Mouse (Mus musculus): ENCODE measurements around the gene Tnnt3. TPM values are rescaled to one million over a fixed set of nuclear protein-coding genes. Genes with fewer than 3 reads are reported as not detected.

Gene Tnnt3
- total RNA-seq, 2 experiments from 2014 or later: not detected

DNA sequence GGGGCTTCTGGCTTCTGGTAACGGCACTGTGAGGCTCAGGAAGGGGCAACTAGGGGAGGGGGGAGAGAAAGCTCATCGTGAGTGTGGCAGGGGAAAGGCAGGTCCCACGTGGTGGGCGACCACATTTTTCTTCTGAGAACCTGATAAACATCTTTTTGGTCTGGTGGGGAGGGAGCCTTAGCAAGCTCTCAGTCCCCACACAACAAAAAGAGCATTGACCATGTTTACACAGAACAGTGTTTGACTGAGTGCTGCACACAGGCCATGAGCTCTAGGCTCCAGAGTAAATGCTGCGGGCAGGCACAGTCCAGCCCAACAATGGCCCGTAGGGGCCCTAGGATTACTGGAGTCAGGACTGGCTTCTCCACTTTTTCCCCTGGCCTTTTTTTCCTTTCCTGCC, 40.1 kb downstream of the Tnnt3 start:
- no peak for DNase-seq (ENCODE audit: low spot score in 2 of 2)

DNA sequence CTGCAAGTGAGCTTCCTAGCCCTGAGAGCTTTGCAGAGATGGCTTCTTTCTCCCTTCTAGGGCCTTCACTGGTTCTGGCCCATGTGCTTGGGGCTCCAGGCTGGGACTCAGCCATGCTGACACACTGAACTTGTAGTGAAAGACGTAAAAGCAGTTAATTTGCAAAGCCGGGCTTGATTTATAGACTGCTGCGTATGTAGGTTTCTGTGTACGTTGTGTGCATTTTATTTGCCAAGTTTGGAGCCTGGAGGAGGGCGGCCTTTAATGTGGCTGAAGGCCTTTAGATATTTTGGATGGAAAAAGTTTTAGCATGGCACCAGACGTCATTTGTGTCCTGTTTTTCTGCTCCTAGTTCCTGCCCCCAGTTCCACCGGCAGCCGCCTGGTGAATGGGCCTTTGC, 41.2 kb downstream of the Tnnt3 start:
- no peak for DNase-seq (ENCODE audit: low spot score in 2 of 2)

DNA sequence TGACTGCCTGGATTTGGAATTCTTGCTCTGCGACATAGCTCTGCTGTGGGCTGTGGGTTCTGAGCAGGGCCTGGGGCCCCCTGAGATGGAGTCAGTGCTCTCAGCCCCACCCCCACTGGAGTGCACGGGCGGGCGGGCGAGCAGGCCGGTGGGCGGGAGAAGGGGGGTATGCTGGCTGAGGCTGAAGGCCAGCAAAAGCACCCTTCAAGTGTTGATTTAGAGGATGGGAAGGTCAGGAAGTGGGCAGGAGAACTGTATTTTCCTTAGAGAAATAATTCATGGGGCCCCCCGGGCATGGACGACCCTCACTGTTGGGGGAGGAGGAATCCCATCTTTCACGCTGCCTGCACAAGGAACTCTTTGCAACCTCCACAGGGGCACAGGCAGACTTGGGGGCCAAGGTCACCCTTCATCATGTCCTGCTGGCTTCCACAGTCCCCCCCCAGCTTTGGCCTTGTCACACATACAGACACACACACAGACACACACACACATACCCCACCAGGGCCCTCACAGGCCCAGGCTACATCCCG, 44.2 kb downstream of the Tnnt3 start:
- DNase-seq (ENCODE audit: low spot score in 2 of 2): no peak

DNA sequence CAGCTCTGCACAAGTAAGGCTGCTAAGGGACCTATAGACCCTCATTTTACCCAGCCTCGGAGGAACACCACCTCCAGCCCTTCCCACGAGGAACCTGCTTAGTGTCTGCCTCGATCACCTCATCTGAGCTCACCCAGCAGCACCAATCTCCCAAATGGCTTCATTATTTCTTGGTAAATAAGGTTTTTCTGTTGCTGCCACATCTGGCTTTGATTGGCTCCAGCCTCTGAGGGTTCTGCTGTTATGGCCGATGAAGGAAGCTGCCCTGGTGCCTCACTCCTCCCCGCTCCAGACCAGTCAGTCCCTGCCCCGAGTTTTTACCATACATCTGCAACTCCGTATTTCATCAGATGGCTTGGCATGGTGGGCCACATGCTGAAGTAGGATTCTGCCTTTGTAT, 47.3 kb downstream of the Tnnt3 start:
- DNase-seq (ENCODE audit: low spot score in 2 of 2): no peak

DNA sequence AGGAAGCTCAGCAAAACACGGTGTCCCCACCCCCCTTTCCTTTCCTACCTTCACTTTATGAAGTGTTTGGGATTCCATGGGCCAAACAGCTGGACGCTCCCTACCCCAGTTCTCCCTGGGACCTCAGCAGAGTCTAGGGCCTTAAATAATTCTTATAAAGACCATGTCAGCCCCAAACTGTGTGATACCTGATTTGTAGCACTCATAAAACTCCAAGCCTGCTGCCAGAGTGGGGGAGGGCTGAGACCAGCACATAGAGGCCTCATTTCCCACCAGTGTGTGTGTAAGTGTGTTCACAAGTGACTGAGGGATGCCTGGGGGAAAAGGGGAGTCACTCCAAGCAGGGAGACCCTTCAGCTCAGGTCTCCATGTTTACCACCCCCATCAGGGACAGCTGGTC, 49.2 kb downstream of the Tnnt3 start:
- no peak for DNase-seq (ENCODE audit: low spot score in 2 of 2)

GRCm38 (mm10) chr7:142548706-142549105, 50.1 kb downstream of the Tnnt3 start:
- DNase-seq (ENCODE audit: low spot score in 2 of 2): no peak

- DNase-seq (ENCODE audit: low spot score in 2 of 2): no peak
These were observed 51.5 kb downstream of the Tnnt3 start for GRCm38 (mm10) chr7:142549941-142550763.

DNA sequence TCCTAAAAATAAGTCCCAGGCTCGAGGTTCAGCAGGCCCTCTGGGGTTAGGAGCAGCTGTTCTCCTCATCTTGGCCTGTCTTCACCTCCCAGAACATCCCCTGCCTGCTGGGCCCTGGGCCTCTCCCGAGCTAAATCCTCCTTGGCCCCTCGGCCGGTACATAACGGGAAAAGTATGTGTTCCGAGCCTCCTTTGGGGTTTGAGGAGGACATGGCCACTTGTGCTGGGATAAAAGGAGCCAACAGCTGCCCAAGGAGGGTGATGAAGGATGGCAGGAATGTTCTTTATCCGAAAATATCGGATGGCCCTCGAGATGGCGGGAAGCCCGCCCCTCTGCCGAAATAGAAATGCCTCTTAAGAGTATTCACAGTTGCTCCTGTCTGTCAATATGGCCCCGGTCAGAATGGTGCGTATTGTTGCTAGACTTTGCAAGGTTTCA, 52.3 kb downstream of the Tnnt3 start:
- no peak for DNase-seq (ENCODE audit: low spot score in 2 of 2)

DNA sequence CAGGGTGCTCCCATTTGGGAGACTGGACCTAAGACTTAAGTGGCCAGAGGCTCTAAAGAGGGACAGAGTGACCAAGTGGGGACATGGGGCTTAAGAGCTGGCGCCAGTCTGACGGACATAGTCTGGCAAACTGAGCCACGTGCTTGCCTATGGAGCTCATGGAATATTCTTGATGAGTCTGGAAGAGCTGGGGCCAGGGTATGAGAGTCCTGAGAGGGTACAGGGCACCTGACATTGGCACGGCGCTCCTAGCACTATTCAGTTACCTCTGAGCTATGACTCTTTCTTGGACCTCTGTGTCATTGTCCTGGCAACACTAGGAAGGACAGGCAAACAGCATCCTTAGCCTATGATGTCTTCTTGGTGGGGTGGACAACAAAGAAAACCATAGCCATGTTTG, 53.1 kb downstream of the Tnnt3 start:
- DNase-seq (ENCODE audit: low spot score in 2 of 2): no peak

DNA sequence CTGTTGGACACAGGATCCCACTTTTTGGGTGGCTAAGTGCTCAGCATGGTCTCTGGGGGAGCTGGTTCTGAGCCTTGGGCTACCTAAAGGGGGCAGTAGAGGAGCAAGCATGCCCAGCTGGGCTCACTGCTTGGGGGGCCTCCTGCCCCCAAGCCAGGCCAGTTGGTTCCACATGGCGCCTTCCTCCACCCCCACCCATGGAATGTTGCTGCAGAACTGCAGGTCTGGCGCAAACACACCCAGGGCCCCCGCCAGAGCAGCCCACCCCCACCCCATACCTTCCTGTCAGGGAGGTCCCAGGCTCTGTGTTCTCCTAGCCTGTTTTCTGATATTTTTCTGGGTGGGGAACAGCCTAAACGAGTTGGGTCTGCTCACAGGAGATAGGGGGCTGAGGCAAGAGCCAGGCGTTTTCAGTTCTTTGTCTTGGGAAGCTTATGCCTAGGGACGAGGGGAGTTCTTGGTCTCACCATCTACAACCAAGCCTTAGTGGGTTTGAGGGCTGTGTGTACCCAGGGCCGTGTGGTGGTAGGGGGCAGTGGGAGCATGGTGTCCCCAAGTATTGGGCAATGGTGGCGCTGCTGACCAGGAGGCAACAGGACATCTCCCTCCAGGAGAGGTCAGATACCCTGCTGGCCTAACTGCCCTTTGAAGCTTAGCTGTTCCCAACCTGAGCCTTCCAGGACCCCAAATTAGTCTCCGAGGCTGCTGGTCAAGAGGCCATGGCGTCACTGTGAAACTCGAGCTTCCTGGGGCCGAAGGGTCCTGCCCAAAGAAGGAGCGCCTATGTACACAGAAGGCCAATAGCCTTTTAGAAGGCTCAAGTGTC, 54.2 kb downstream of the Tnnt3 start:
- DNase-seq (ENCODE audit: low spot score in 2 of 2): no peak

- no peak for DNase-seq (ENCODE audit: low spot score in 2 of 2)
These were observed 55.0 kb downstream of the Tnnt3 start for GRCm38 (mm10) chr7:142553417-142554335.

GRCm38 (mm10) chr7:142554625-142555024, 56.0 kb downstream of the Tnnt3 start:
- DNase-seq (ENCODE audit: low spot score in 2 of 2): no peak

DNA sequence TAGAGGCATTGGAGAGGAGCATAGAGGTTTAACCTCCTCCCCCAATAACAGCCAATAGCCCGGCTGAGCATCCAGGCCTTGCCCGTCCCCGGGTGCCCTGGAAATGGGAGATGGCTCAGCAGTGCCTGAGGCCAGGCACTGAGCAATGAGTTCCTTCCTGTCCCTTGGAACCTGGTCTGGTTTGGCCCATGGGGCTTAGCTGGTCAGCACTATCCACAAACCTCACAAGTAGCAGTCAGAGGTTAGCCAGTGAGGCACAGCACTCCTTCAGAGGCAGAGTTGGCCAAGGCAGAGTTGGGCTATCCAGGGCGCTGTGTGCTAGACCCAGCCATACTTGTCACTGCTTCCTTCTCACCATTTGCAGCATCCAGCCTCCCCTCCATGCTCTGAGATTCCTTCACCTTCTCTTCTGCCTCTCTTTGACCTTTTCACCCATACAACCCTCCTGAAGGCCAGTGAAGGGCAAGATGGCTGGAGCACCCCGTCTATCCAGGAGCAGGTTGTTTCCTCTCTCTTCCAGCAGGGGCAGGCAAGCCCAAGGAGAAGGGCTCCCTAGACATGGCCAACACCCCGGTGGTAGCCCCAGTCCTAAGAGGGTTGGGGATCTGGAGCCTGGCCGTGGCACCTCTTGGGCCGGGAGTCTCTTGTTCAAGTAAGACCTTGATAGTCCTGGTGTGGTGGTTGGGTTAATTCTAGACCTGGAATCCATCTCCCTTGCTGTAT, 56.9 kb downstream of the Tnnt3 start:
- DNase-seq (ENCODE audit: low spot score in 2 of 2): no peak

- no peak for DNase-seq (ENCODE audit: low spot score in 2 of 2)
These were observed 57.4 kb downstream of the Tnnt3 start for GRCm38 (mm10) chr7:142556089-142556476.

GRCm38 (mm10) chr7:142557696-142558095, 59.1 kb downstream of the Tnnt3 start:
- DNase-seq (ENCODE audit: low spot score in 2 of 2): no peak

DNA sequence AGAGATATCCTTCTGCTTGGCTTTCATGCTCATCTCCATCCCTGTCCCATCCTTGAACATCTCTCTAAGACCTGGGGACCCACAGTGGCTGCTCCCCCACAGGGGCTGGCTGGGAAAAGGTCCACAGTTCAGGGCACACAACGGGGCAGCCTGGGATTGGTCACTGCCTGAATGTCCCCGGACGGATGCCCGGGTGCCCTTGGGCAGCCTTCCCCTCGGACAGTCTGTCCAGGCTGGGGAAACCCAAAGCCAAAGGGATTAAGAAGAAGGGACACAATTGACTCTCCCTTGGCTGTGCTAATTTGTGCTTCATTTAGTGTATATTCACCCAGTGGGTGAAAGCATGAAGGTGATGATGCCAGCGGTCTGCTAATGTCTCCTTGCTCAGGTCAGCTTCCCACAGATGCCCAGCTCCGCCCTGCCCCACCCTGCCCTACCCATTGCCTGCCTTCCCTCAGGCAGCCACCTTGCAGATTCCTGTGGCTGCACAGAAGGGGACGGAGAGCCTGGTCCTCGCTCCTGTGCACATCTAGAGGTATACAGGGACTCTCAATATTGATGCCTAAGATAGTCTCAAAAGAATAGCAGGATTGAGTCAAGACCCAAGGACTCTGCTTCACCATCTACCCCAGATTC, 60.0 kb downstream of the Tnnt3 start:
- no peak for DNase-seq (ENCODE audit: low spot score in 2 of 2)

DNA sequence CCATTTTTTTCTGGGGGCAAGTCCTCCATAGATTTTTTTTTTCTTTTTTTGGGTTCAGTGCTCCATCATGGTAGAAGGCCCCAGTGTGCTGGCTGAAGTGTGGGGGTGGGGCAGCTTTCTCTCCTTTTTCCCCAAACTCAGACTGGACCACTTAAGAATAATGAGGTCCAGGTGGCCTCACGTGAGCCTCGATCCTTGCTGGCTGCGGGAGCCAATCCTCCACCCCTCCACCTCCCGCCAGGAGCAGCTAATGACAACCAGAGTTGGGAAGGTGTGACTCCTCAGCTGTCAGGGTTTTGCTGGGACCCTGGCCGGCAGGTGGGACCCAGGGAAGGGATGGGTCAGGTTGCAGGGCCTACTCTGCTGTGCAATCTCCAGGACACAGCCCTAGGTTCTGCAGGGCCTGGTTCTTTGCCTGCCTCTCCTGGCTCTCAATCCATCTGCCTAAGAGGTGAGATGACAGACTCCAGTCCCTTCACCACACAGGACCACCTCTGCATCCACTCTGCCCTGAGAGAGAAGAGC, 61.1 kb downstream of the Tnnt3 start:
- DNase-seq (ENCODE audit: low spot score in 2 of 2): no peak

- DNase-seq (ENCODE audit: low spot score in 2 of 2): no peak
These were observed 62.6 kb downstream of the Tnnt3 start for GRCm38 (mm10) chr7:142560942-142561855.

All from layer of hippocampus, adult 18-20 months (tissue).